In the genomic region with DNA sequence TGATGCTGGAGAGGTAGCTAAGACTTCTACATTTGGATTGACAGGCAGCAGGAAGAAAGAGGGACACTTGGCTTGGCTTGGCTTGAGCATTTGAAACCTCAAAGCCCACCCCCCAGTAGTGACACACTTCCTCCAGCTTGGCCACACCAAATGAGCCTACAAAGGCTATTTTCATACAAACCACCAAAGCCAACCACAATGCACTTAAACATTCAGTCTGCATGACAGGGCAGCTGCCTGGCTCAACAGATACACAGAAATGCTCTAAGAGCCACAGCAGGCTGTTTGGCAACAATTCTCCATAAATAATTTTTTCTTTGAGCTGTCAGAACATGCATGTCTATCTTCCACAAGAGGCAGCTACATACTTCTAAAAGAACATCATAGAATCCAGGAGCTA, we compare ENCODE assay signal across 19 mouse cellular contexts.
DNase-seq lines count a peak whose midpoint lies in the region; ATAC-seq and TF ChIP-seq lines count a peak whose summit lies in the region.
"Had no signal": no experiment of that assay in that cellular context is flagged by ENCODE, and none has a peak within 500 bp of the region (broad histone marks: within the 10 kb centered on the region; RNA-seq: fewer than 3 reads in every experiment).

No protein-coding gene starts in this region.

- no peaks in the 10 kb centered on the region for H3K27me3 ChIP-seq in hindbrain, postnatal 0 days (ENCODE audit: insufficient read depth, low read length)
- H3K27me3 ChIP-seq in hindbrain, embryonic 14.5 days (ENCODE audit: control insufficient read depth, insufficient read depth, low read length): no peaks in the 10 kb centered on the region
- H3K27me3 ChIP-seq in forebrain, embryonic 12.5 days: no peaks in the 10 kb centered on the region
- no peaks in the 10 kb centered on the region for H3K27me3 ChIP-seq in kidney, adult 2 months (replicated peaks; ENCODE audit: control insufficient read depth, insufficient read depth, low read length)
- H3K27me3 ChIP-seq: embryonic facial prominence, embryonic 13.5 days; forebrain, embryonic 13.5 days; heart, embryonic 12.5 days had no signal

- no peaks in the 10 kb centered on the region for H3K9me3 ChIP-seq in hindbrain, postnatal 0 days (ENCODE audit: low read length)
- no peaks in the 10 kb centered on the region for H3K9me3 ChIP-seq in hindbrain, embryonic 14.5 days (ENCODE audit: control insufficient read depth, low read length)
- H3K9me3 ChIP-seq in ES-E14 (ENCODE audit: control insufficient read depth, insufficient read depth, low read depth, low read length): no peaks in the 10 kb centered on the region
- H3K9me3 ChIP-seq in forebrain, embryonic 12.5 days: no peaks in the 10 kb centered on the region
- H3K9me3 ChIP-seq: embryonic facial prominence, embryonic 13.5 days; forebrain, embryonic 13.5 days; heart, embryonic 12.5 days had no signal

- peak; percentile 31 for DNase-seq in hindbrain, postnatal 0 days (ENCODE audit: low spot score)
- DNase-seq in hindbrain, embryonic 14.5 days (ENCODE audit: low spot score): no peak
- no peak for DNase-seq in ES-E14 (ENCODE audit: low read depth, low spot score)
- DNase-seq in brain, embryonic 14.5 days (ENCODE audit: low read depth): peak; percentile 11
- no peak for DNase-seq in layer of hippocampus, postnatal 25 days (ENCODE audit: extremely low spot score in 1 of 2, low spot score in 1 of 2)
- no peak for DNase-seq in kidney, adult 2 months
- DNase-seq: adrenal gland, adult 8-10 months; cerebellum, adult 11-12 months; cerebellum, adult 9-10 months; cerebellum, postnatal 25 days; forebrain, postnatal 0 days; gastrocnemius, postnatal 14 days had no signal

- no peak for TF ChIP-seq CTCF in hindbrain, postnatal 0 days (IDR thresholded peaks at IDR 0.05; ENCODE audit: low read depth)
- TF ChIP-seq CTCF in brain, embryonic 14.5 days (IDR thresholded peaks at IDR 0.05; ENCODE audit: borderline replicate concordance, extremely low read depth, insufficient read depth, insufficient read length): no peak
- no peak for TF ChIP-seq CTCF in kidney, adult 2 months (conservative IDR thresholded peaks at IDR 0.05; ENCODE audit: insufficient read depth, insufficient read length, low read depth, low read length)

- H3K4me2 ChIP-seq in hindbrain, postnatal 0 days (ENCODE audit: low read depth, low read length): no peak overlapping the region
- no peak overlapping the region for H3K4me2 ChIP-seq in hindbrain, embryonic 14.5 days (replicated peaks)
- no peak overlapping the region for H3K4me2 ChIP-seq in forebrain, embryonic 12.5 days
- H3K4me2 ChIP-seq: embryonic facial prominence, embryonic 13.5 days; forebrain, embryonic 13.5 days; heart, embryonic 12.5 days had no signal

- no peaks in the 10 kb centered on the region for H3K36me3 ChIP-seq in hindbrain, postnatal 0 days (ENCODE audit: insufficient read depth, low read length)
- H3K36me3 ChIP-seq in hindbrain, embryonic 14.5 days (replicated peaks; ENCODE audit: control insufficient read depth, insufficient read depth): no peaks in the 10 kb centered on the region
- H3K36me3 ChIP-seq in ES-E14 (ENCODE audit: control insufficient read depth, insufficient read depth, low read length, poor library complexity, severe bottlenecking): peaks cover 17% of the 10 kb centered on the region
- no peaks in the 10 kb centered on the region for H3K36me3 ChIP-seq in forebrain, embryonic 12.5 days (replicated peaks)
- no peaks in the 10 kb centered on the region for H3K36me3 ChIP-seq in kidney, adult 2 months (ENCODE audit: control insufficient read depth, insufficient read depth, low read length)
- H3K36me3 ChIP-seq: embryonic facial prominence, embryonic 13.5 days; heart, embryonic 12.5 days had no signal

- ATAC-seq in hindbrain, postnatal 0 days: peak; percentile 59
- ATAC-seq in hindbrain, embryonic 14.5 days (ENCODE audit: low FRiP score): no peak
- peak; percentile 82 for ATAC-seq in megakaryocyte progenitor cell, adult 5-6 weeks (replicated peaks; ENCODE audit: poor library complexity)
- no peak for ATAC-seq in forebrain, embryonic 12.5 days (ENCODE audit: low FRiP score)
- ATAC-seq: forebrain, embryonic 13.5 days; forebrain, postnatal 0 days; intestine, embryonic 16.5 days; Patski had no signal

- no peak for TF ChIP-seq POLR2A in brain, embryonic 14.5 days (IDR thresholded peaks at IDR 0.05; ENCODE audit: borderline replicate concordance, extremely low read depth, insufficient read depth, insufficient read length, poor library complexity, severe bottlenecking)
- TF ChIP-seq POLR2A in kidney, adult 2 months (IDR thresholded peaks at IDR 0.05; ENCODE audit: low read depth, low read length): no peak

- no peak overlapping the region for H3K27ac ChIP-seq in hindbrain, postnatal 0 days
- no peak overlapping the region for H3K27ac ChIP-seq in hindbrain, embryonic 14.5 days
- H3K27ac ChIP-seq in ES-E14 (ENCODE audit: insufficient read depth, low read depth, low read length, poor library complexity, severe bottlenecking): peak overlapping the region; percentile 14
- H3K27ac ChIP-seq in forebrain, embryonic 12.5 days: no peak overlapping the region
- H3K27ac ChIP-seq in kidney, adult 2 months (ENCODE audit: insufficient read depth, low read depth, low read length): no peak overlapping the region
- H3K27ac ChIP-seq: embryonic facial prominence, embryonic 13.5 days; forebrain, embryonic 13.5 days had no signal

- H3K4me1 ChIP-seq in hindbrain, postnatal 0 days (ENCODE audit: insufficient read depth, low read length): no peaks in the 10 kb centered on the region
- no peaks in the 10 kb centered on the region for H3K4me1 ChIP-seq in hindbrain, embryonic 14.5 days (replicated peaks; ENCODE audit: control insufficient read depth, insufficient read depth, low read length)
- H3K4me1 ChIP-seq in ES-E14 (ENCODE audit: control insufficient read depth in 2 of 2, insufficient read depth in 2 of 2, low read length in 2 of 2, poor library complexity in 1 of 2): peaks cover 9 to 11% of the 10 kb centered on the region in 2 experiments; a peak in 3 of 4 replicates
- no peaks in the 10 kb centered on the region for H3K4me1 ChIP-seq in forebrain, embryonic 12.5 days
- H3K4me1 ChIP-seq in kidney, adult 2 months (ENCODE audit: control insufficient read depth, insufficient read depth, low read length): no peaks in the 10 kb centered on the region
- H3K4me1 ChIP-seq: embryonic facial prominence, embryonic 13.5 days; forebrain, embryonic 13.5 days; heart, embryonic 12.5 days had no signal

- H3K9ac ChIP-seq in hindbrain, postnatal 0 days (replicated peaks; ENCODE audit: low read length): no peak overlapping the region
- H3K9ac ChIP-seq in hindbrain, embryonic 14.5 days: no peak overlapping the region
- H3K9ac ChIP-seq in ES-E14 (ENCODE audit: insufficient read depth, low read depth, low read length, poor library complexity, severe bottlenecking): no peak overlapping the region
- no peak overlapping the region for H3K9ac ChIP-seq in forebrain, embryonic 12.5 days
- H3K9ac ChIP-seq: embryonic facial prominence, embryonic 13.5 days; forebrain, embryonic 13.5 days; forebrain, postnatal 0 days; heart, embryonic 12.5 days had no signal

- no peak overlapping the region for H3K4me3 ChIP-seq in hindbrain, postnatal 0 days (ENCODE audit: low read length)
- H3K4me3 ChIP-seq in hindbrain, embryonic 14.5 days (replicated peaks; ENCODE audit: low read length): no peak overlapping the region
- H3K4me3 ChIP-seq in ES-E14 (ENCODE audit: insufficient read depth in 1 of 2, low read depth in 1 of 2, low read length in 2 of 2, poor library complexity in 1 of 2, severe bottlenecking in 1 of 2): no peak overlapping the region
- H3K4me3 ChIP-seq in forebrain, embryonic 12.5 days (replicated peaks): no peak overlapping the region
- no peak overlapping the region for H3K4me3 ChIP-seq in kidney, adult 2 months (ENCODE audit: insufficient read depth, low read depth, low read length)
- H3K4me3 ChIP-seq: embryonic facial prominence, embryonic 13.5 days; forebrain, embryonic 13.5 days; heart, embryonic 12.5 days had no signal

- in situ Hi-C loops in ES-E14 (cut with MboI; ENCODE audit: low sequenced_read_pairs in 2 of 2, unreplicated experiment in 2 of 2): no loop called here

TF ChIP-seq in ES-E14, 5 proteins besides CTCF, POLR2A, EP300 and RAD21:
- no peak for TF ChIP-seq CHD2 (IDR thresholded peaks at IDR 0.05; ENCODE audit: low read depth, low read length)
- TF ChIP-seq HCFC1 (IDR thresholded peaks at IDR 0.05; ENCODE audit: borderline replicate concordance, insufficient read depth, low read length): no peak
- no peak for TF ChIP-seq MAFK (IDR thresholded peaks at IDR 0.05; ENCODE audit: insufficient read depth, low read depth, low read length)
- TF ChIP-seq ZC3H11A (IDR thresholded peaks at IDR 0.05; ENCODE audit: borderline replicate concordance, low read depth, low read length): no peak
- TF ChIP-seq ZNF384 (IDR thresholded peaks at IDR 0.05; ENCODE audit: low read depth, low read length): 0 out of 2 replicates have a peak, but pooled peaks have one; percentile 41

Comparison
In these comparisons a context has a peak if more than half of its experiments do, and no peak if none do; other contexts are left out.
1. ATAC-seq: peak in hindbrain, postnatal 0 days (single experiment) and megakaryocyte progenitor cell, adult 5-6 weeks (single experiment); none in hindbrain, embryonic 14.5 days (single experiment) and forebrain, embryonic 12.5 days (single experiment).
2. DNase-seq: peak in hindbrain, postnatal 0 days (single experiment) and brain, embryonic 14.5 days (single experiment); none in hindbrain, embryonic 14.5 days (single experiment), ES-E14 (single experiment), layer of hippocampus, postnatal 25 days (0 of 2) and kidney, adult 2 months (single experiment).